Mouse (Mus musculus) C2C12 (cell line): ENCODE data around the gene Nqo1. TPM values are rescaled to one million over a fixed set of nuclear protein-coding genes. Genes with fewer than 3 reads are reported as not detected.
A peak's percentile ranks its signal among the peaks of the same experiment; 100 is the strongest.

ENCODE experiments used
- H3K27me3 ChIP-seq: one replicate; pipeline ENCODE4 v1.6.1; 2011; ENCODE audit not compliant: control insufficient read depth, insufficient read depth, insufficient read length
- H3K36me3 ChIP-seq: one replicate; pipeline ENCODE4 v1.6.1; 2011; ENCODE audit not compliant: control insufficient read depth, insufficient read depth
- H3K4me3 ChIP-seq: one replicate; pipeline ENCODE4 v1.5.1; 2011; ENCODE audit warnings: mild to moderate bottlenecking, control low read depth; ENCODE audit not compliant: poor library complexity, insufficient read depth, severe bottlenecking
- H3K79me2 ChIP-seq: one replicate; pipeline ENCODE4 v1.6.1; 2011; ENCODE audit not compliant: control insufficient read depth, insufficient read depth
- H3K79me3 ChIP-seq: one replicate; pipeline ENCODE4 v1.6.1; 2011; ENCODE audit warnings: low read depth, control low read depth
- H3ac ChIP-seq: one replicate; pipeline ENCODE3; 2011; ENCODE audit warnings: low read depth; ENCODE audit not compliant: control insufficient read depth, insufficient read length
- CEBPB ChIP-seq: IDR thresholded peaks from one replicate; pipeline ENCODE4 v1.6.1; 2011; ENCODE audit warnings: low read depth, mild to moderate bottlenecking, control low read depth, moderate library complexity
- CTCF ChIP-seq: IDR thresholded peaks from one replicate; pipeline ENCODE4 v1.5.1; 2011; ENCODE audit not compliant: control insufficient read depth, insufficient read depth, insufficient read length
- FOSL1 ChIP-seq: IDR thresholded peaks from one replicate; pipeline ENCODE4 v1.8.0; 2011; ENCODE audit warnings: mild to moderate bottlenecking, low read length; ENCODE audit not compliant: poor library complexity, insufficient read depth, severe bottlenecking
- MAX ChIP-seq: IDR thresholded peaks from one replicate; pipeline ENCODE4 v1.6.1; 2011; ENCODE audit warnings: mild to moderate bottlenecking, control low read depth
- MYOD1 ChIP-seq: IDR thresholded peaks from one replicate; pipeline ENCODE4 v1.6.1; 2011; ENCODE audit warnings: low read depth; ENCODE audit not compliant: control insufficient read depth, insufficient read length
- MYOG ChIP-seq: IDR thresholded peaks from one replicate; pipeline ENCODE4 v1.6.1; 2011; ENCODE audit not compliant: control insufficient read depth, insufficient read length; ENCODE audit errors: extremely low read depth
- USF1 ChIP-seq: IDR thresholded peaks from one replicate; pipeline ENCODE4 v1.6.1; 2011; ENCODE audit warnings: low read depth, mild to moderate bottlenecking, control low read depth, moderate library complexity
- polyA plus RNA-seq: library from polyadenylated mRNA; unstranded; fragments of >200 nt; fragmentation: generic; extraction: Trizol; gene quantifications from one replicate; pipeline ENCODE4 v1.2.1, GENCODE M21; 2012; ENCODE audit warnings: missing spikeins

The Nqo1 gene
- polyA plus RNA-seq, 1 experiment = 142 TPM

GRCm38 (mm10) chr8:107413881-107414280, 10.9 kb upstream of the Nqo1 start:
- Histone ChIP-seq H3K4me3 (no peak overlapping the region), H3K36me3 (peaks cover 99% of the 10 kb centered on the region), H3K79me2 (peaks cover 34% of the 10 kb centered on the region), H3K27me3 (no peaks in the 10 kb centered on the region), H3ac (no peak overlapping the region), H3K79me3 (peaks cover 5% of the 10 kb centered on the region)
- TF ChIP-seq MYOG (no peak), USF1 (no peak), CTCF (no peak), CEBPB (no peak), FOSL1 (no peak), MAX (no peak), MYOD1 (no peak)

GRCm38 (mm10) chr8:107412552-107412951, 9.5 kb upstream of the Nqo1 start:
- Histone ChIP-seq H3K27me3 (no peaks in the 10 kb centered on the region), H3K4me3 (no peak overlapping the region), H3K79me2 (peaks cover 26% of the 10 kb centered on the region), H3ac (no peak overlapping the region), H3K79me3 (peaks cover 3% of the 10 kb centered on the region), H3K36me3 (peaks cover 94% of the 10 kb centered on the region)
- TF ChIP-seq MYOG = no peak
- no peak for TF ChIP-seq MAX
- no peak for TF ChIP-seq MYOD1

- Histone ChIP-seq H3K79me2 (peaks cover 24% of the 10 kb centered on the region), H3ac (no peak overlapping the region), H3K4me3 (no peak overlapping the region), H3K36me3 (peaks cover 83% of the 10 kb centered on the region), H3K27me3 (no peaks in the 10 kb centered on the region), H3K79me3 (peaks cover 3% of the 10 kb centered on the region)
- TF ChIP-seq CTCF = no peak
- no peak for TF ChIP-seq MYOG
- no peak for TF ChIP-seq MAX
- no peak for TF ChIP-seq MYOD1
- no peak for TF ChIP-seq USF1
- no peak for TF ChIP-seq FOSL1
- no peak for TF ChIP-seq CEBPB
These were observed 8.4 kb upstream of the Nqo1 start for GRCm38 (mm10) chr8:107411391-107411790.

- peaks cover 29% of the 10 kb centered on the region for H3K36me3 ChIP-seq
- H3K4me3 ChIP-seq = no peak overlapping the region
- no peak overlapping the region for H3ac ChIP-seq
- peaks cover 11% of the 10 kb centered on the region for H3K79me3 ChIP-seq
- no peak for TF ChIP-seq FOSL1
- no peak for TF ChIP-seq CTCF
- TF ChIP-seq MYOD1 = no peak
- TF ChIP-seq USF1 = no peak
- TF ChIP-seq MAX = no peak
- no peak for TF ChIP-seq MYOG
- no peak for TF ChIP-seq CEBPB
- no peaks in the 10 kb centered on the region for H3K27me3 ChIP-seq
- peaks cover 19% of the 10 kb centered on the region for H3K79me2 ChIP-seq
These were observed 2.9 kb upstream of the Nqo1 start for GRCm38 (mm10) chr8:107405935-107406334.

GRCm38 (mm10) chr8:107404057-107404456, 1.1 kb upstream of the Nqo1 start:
- Histone ChIP-seq H3K79me3 (peaks cover 16% of the 10 kb centered on the region), H3K36me3 (peaks cover 10% of the 10 kb centered on the region), H3K4me3 (no peak overlapping the region), H3K27me3 (no peaks in the 10 kb centered on the region), H3K79me2 (peaks cover 37% of the 10 kb centered on the region), H3ac (peak overlapping the region; percentile 68)
- no peak for TF ChIP-seq MYOD1
- TF ChIP-seq CEBPB = no peak
- TF ChIP-seq CTCF = no peak

- Histone ChIP-seq H3K79me3 (peaks cover 16% of the 10 kb centered on the region), H3K79me2 (peaks cover 59% of the 10 kb centered on the region), H3K27me3 (no peaks in the 10 kb centered on the region), H3K4me3 (peak overlapping the region; percentile 50), H3K36me3 (no peaks in the 10 kb centered on the region), H3ac (peak overlapping the region; percentile 32)
- no peak for TF ChIP-seq FOSL1
- TF ChIP-seq USF1 = no peak
- TF ChIP-seq CEBPB = no peak
- no peak for TF ChIP-seq MYOD1
- no peak for TF ChIP-seq MYOG
- TF ChIP-seq CTCF = no peak
- TF ChIP-seq MAX = no peak
These were observed 1.1 kb downstream of the Nqo1 start for GRCm38 (mm10) chr8:107401866-107402265.
